Mouse (Mus musculus) layer of hippocampus, postnatal 14 days (tissue): ENCODE data around the gene Matk. TPM values are rescaled to one million over a fixed set of nuclear protein-coding genes. Genes with fewer than 3 reads are reported as not detected.

Source experiments
- DNase-seq, 2 experiments: peaks; one replicate each; pipeline ENCODE4 v3.0.0; 2021 to 2022; ENCODE audit warnings: low spot score in 2 of 2, mixed read lengths in 1 of 2
- total RNA-seq, 2 experiments: library from RNA; stranded (reverse); gene quantifications; 2 replicates each; pipeline ENCODE4 v1.2.3; 2021

Matk gene
- total RNA-seq, 2 experiments from 2014 or later = 246 to 268 TPM

- no peak for DNase-seq
These were observed 31.5 kb downstream of the Matk start for GRCm38 (mm10) chr10:81284189-81284588.

GRCm38 (mm10) chr10:81284719-81285118, 32.0 kb downstream of the Matk start:
- DNase-seq = no peak

GRCm38 (mm10) chr10:81285694-81286450, 33.1 kb downstream of the Matk start:
- DNase-seq = peak; percentile 81 to 84

- no peak for DNase-seq
These were observed 33.9 kb downstream of the Matk start for GRCm38 (mm10) chr10:81286586-81286985.

GRCm38 (mm10) chr10:81287513-81288157, 34.9 kb downstream of the Matk start:
- DNase-seq = no peak

- no peak for DNase-seq
These were observed 35.9 kb downstream of the Matk start for GRCm38 (mm10) chr10:81288601-81289000.

- DNase-seq = peak in 1 of 2 experiments; percentile 70
These were observed 36.5 kb downstream of the Matk start for GRCm38 (mm10) chr10:81289278-81289677.

- no peak for DNase-seq
These were observed 37.1 kb downstream of the Matk start for GRCm38 (mm10) chr10:81289811-81290210.

- DNase-seq = no peak
These were observed 38.1 kb downstream of the Matk start for GRCm38 (mm10) chr10:81290698-81291460.

- no peak for DNase-seq
These were observed 38.9 kb downstream of the Matk start, which contains the start of gene Tjp3 for GRCm38 (mm10) chr10:81291511-81292104. Gene Tjp3 (minus strand): TSS chr10:81291581.

- DNase-seq = peak; percentile 99 to 100
These were observed 40.0 kb downstream of the Matk start, which contains the start of gene Pip5k1c for GRCm38 (mm10) chr10:81292554-81293333. Gene Pip5k1c (plus strand): TSS chr10:81292963.

GRCm38 (mm10) chr10:81293334-81294030, 40.7 kb downstream of the Matk start:
- DNase-seq = no peak

GRCm38 (mm10) chr10:81294442-81294841, 41.7 kb downstream of the Matk start:
- no peak for DNase-seq

GRCm38 (mm10) chr10:81295185-81295584, 42.5 kb downstream of the Matk start:
- no peak for DNase-seq

- no peak for DNase-seq
These were observed 44.5 kb downstream of the Matk start for GRCm38 (mm10) chr10:81297246-81297645.

GRCm38 (mm10) chr10:81297845-81298244, 45.1 kb downstream of the Matk start:
- DNase-seq = no peak

- no peak for DNase-seq
These were observed 45.8 kb downstream of the Matk start for GRCm38 (mm10) chr10:81298369-81299100.

- no peak for DNase-seq
These were observed 47.0 kb downstream of the Matk start for GRCm38 (mm10) chr10:81299585-81300351.
